Comparison of ENCODE assay signal across 8 mouse cellular contexts in genomic region chr8:123234918-123235519, GRCm38 (mm10). TPM values are rescaled to one million over a fixed set of nuclear protein-coding genes. Genes with fewer than 3 reads are reported as not detected.
DNase-seq lines count a peak whose midpoint lies in the region; ATAC-seq lines count a peak whose summit lies in the region.

No protein-coding gene starts in this region.

- H3K36me3 ChIP-seq in megakaryocyte, embryonic 14.5 days (replicated peaks; ENCODE audit: low read length): peaks cover 32% of the 10 kb centered on the region
- H3K36me3 ChIP-seq in heart, embryonic 16.5 days (ENCODE audit: control insufficient read depth, insufficient read depth): no peaks in the 10 kb centered on the region

- peak overlapping the region; percentile 88 for H3K4me2 ChIP-seq in heart, embryonic 16.5 days (ENCODE audit: low read depth, low read length)

- H3K4me1 ChIP-seq in megakaryocyte, embryonic 14.5 days: peaks cover 22% of the 10 kb centered on the region
- H3K4me1 ChIP-seq in heart, embryonic 16.5 days (ENCODE audit: control insufficient read depth, insufficient read depth, low read length): peaks cover 6% of the 10 kb centered on the region; the same call in 1 of the 2 replicates

- ATAC-seq in megakaryocyte, adult 5-6 weeks (ENCODE audit: poor library complexity, severe bottlenecking): no peak
- no peak for ATAC-seq in heart, embryonic 16.5 days (replicated peaks; ENCODE audit: extremely low read depth, insufficient read depth, low FRiP score)

- peak overlapping the region; percentile 99 for H3K4me3 ChIP-seq in megakaryocyte, embryonic 14.5 days (replicated peaks)
- H3K4me3 ChIP-seq in heart, embryonic 16.5 days (ENCODE audit: low read length): peak overlapping the region; percentile 60

- no peak overlapping the region for H3K27ac ChIP-seq in heart, embryonic 16.5 days (ENCODE audit: low read length)

- peak overlapping the region; percentile 84; the same call in 1 of the 2 replicates for H3K9ac ChIP-seq in heart, embryonic 16.5 days (ENCODE audit: low read length)

- DNase-seq in cerebellum, adult 9-10 months: peak; percentile 70
- peak; percentile 85 to 86 for DNase-seq in left cerebral cortex, postnatal 36 days (ENCODE audit: low spot score in 2 of 2)
- peak; percentile 46 for DNase-seq in retina, embryonic 14.5 days (ENCODE audit: low spot score)
- DNase-seq in spleen, postnatal 4 days (ENCODE audit: low spot score in 2 of 2): no peak
- DNase-seq in urinary bladder, postnatal 25 days (ENCODE audit: low spot score): no peak

- intact Hi-C loops in left cerebral cortex, postnatal 36 days (cut with DNase I): no loop called here

- peaks cover 33% of the 10 kb centered on the region for H3K27me3 ChIP-seq in megakaryocyte, embryonic 14.5 days (replicated peaks)
- peaks cover 9% of the 10 kb centered on the region; the same call in 1 of the 2 replicates for H3K27me3 ChIP-seq in heart, embryonic 16.5 days (ENCODE audit: control insufficient read depth, insufficient read depth, low read length)

- H3K9me3 ChIP-seq in megakaryocyte, embryonic 14.5 days: no peaks in the 10 kb centered on the region
- H3K9me3 ChIP-seq in heart, embryonic 16.5 days (replicated peaks; ENCODE audit: control insufficient read depth, low read length): no peaks in the 10 kb centered on the region

- WGBS in heart, embryonic 16.5 days: 29% methylated on average over 13 of the region's 13 CpGs

RNA-seq across cellular contexts. Expression of gene Spata2l, which starts 1.0 kb away (rescaled TPM):
- 5.3 and 6.1 TPM in 2 replicates for polyA plus RNA-seq in megakaryocyte, embryonic 14.5 days (2012; ENCODE audit: insufficient read depth, low replicate concordance)
- total RNA-seq in megakaryocyte, adult 5-6 weeks (2015): 5.4 and 5.5 TPM in 2 replicates
- 2.2 and 4.7 TPM in 2 replicates for total RNA-seq in megakaryocyte, adult 5-6 weeks (2017)
- 4.2 and 4.4 TPM in 2 replicates for polyA plus RNA-seq in heart, embryonic 16.5 days (2015; fragmentation: Nextera tagmentation; extraction: Ambion mirVana)
- total RNA-seq in left cerebral cortex, postnatal 36 days (2021): 10 to 100 TPM; 86.7 to 88.8 TPM

RNA-seq across cellular contexts. Expression of gene Cdk10, which starts 10.4 kb away (rescaled TPM):
- polyA plus RNA-seq in megakaryocyte, embryonic 14.5 days (2012; ENCODE audit: insufficient read depth, low replicate concordance): 39.4 and 48.1 TPM in 2 replicates
- total RNA-seq in megakaryocyte, adult 5-6 weeks (2015): 11.1 and 13.8 TPM in 2 replicates
- 16.3 and 20.2 TPM in 2 replicates for total RNA-seq in megakaryocyte, adult 5-6 weeks (2017)
- 19.1 and 19.5 TPM in 2 replicates for polyA plus RNA-seq in heart, embryonic 16.5 days (2015; fragmentation: Nextera tagmentation; extraction: Ambion mirVana)
- total RNA-seq in left cerebral cortex, postnatal 36 days (2021): 100 to 1,000 TPM in 1 of 2 experiments, 10 to 100 TPM in 1; 76.8 to 101 TPM

RNA-seq across cellular contexts. Expression of gene Zfp276, which starts 19.0 kb away (rescaled TPM):
- 5.0 and 11.6 TPM in 2 replicates for polyA plus RNA-seq in megakaryocyte, embryonic 14.5 days (2012; ENCODE audit: insufficient read depth, low replicate concordance)
- total RNA-seq in megakaryocyte, adult 5-6 weeks (2015): 13.5 and 16.4 TPM in 2 replicates
- 15.7 and 30.6 TPM in 2 replicates for total RNA-seq in megakaryocyte, adult 5-6 weeks (2017)
- 16.6 and 18.3 TPM in 2 replicates for polyA plus RNA-seq in heart, embryonic 16.5 days (2015; fragmentation: Nextera tagmentation; extraction: Ambion mirVana)
- 10 to 100 TPM; 19.2 to 24.8 TPM for total RNA-seq in left cerebral cortex, postnatal 36 days (2021)

RNA-seq across cellular contexts. Expression of gene Vps9d1, which starts 19.1 kb away (rescaled TPM):
- 49.9 and 179 TPM in 2 replicates for polyA plus RNA-seq in megakaryocyte, embryonic 14.5 days (2012; ENCODE audit: insufficient read depth, low replicate concordance)
- 19.3 and 19.7 TPM in 2 replicates for total RNA-seq in megakaryocyte, adult 5-6 weeks (2015)
- total RNA-seq in megakaryocyte, adult 5-6 weeks (2017): 23.8 and 27.7 TPM in 2 replicates
- 20.3 and 20.8 TPM in 2 replicates for polyA plus RNA-seq in heart, embryonic 16.5 days (2015; fragmentation: Nextera tagmentation; extraction: Ambion mirVana)
- total RNA-seq in left cerebral cortex, postnatal 36 days (2021): 10 to 100 TPM; 56.1 to 67.6 TPM

RNA-seq across cellular contexts. Expression of gene Spata33, which starts 22.4 kb away (rescaled TPM):
- polyA plus RNA-seq in megakaryocyte, embryonic 14.5 days (2012; ENCODE audit: insufficient read depth, low replicate concordance): not detected in 2 replicates
- 0.09 and 0.11 TPM in 2 replicates for total RNA-seq in megakaryocyte, adult 5-6 weeks (2015)
- total RNA-seq in megakaryocyte, adult 5-6 weeks (2017): not detected in 2 replicates
- polyA plus RNA-seq in heart, embryonic 16.5 days (2015; fragmentation: Nextera tagmentation; extraction: Ambion mirVana): 4.5 and 5.0 TPM in 2 replicates
- 1 to 10 TPM; 6.4 to 7.5 TPM for total RNA-seq in left cerebral cortex, postnatal 36 days (2021)

Comparison
In these comparisons a context has a peak if more than half of its experiments do, and no peak if none do; other contexts are left out.
1. DNase-seq: peak in cerebellum, adult 9-10 months (single experiment), left cerebral cortex, postnatal 36 days (2 of 2) and retina, embryonic 14.5 days (single experiment); none in spleen, postnatal 4 days (0 of 2) and urinary bladder, postnatal 25 days (single experiment).
2. RNA of gene Spata2l, which starts 1.0 kb away (total RNA-seq): 86.7 to 88.8 TPM in left cerebral cortex, postnatal 36 days; 2.2 to 5.5 TPM in megakaryocyte, adult 5-6 weeks; every median in the first group is over 10 times any median in the second.